Mouse (Mus musculus) hindbrain, embryonic 16.5 days (tissue): ENCODE measurements around the gene Rai1. TPM values are rescaled to one million over a fixed set of nuclear protein-coding genes. Genes with fewer than 3 reads are reported as not detected.
A peak's percentile ranks its signal among the peaks of the same experiment; 100 is the strongest.

Source experiments
- ATAC-seq: fragments of 200-750 bp; cut with Nextera tagmentation; 2 replicates; pipeline ENCODE4 v1.8.0; 2017; ENCODE audit warnings: moderate TSS enrichment, moderate library complexity
- H3K27ac ChIP-seq: fragments of 300-500 bp; sonication (generic); 2 replicates; pipeline ENCODE4 v1.5.1; 2014; ENCODE audit warnings: low read depth, mild to moderate bottlenecking, control low read depth, low read length, moderate library complexity
- H3K27me3 ChIP-seq: fragments of 300-500 bp; sonication (generic); replicated peaks from 2 replicates; pipeline ENCODE4 v1.6.1; 2014; ENCODE audit warnings: low read length; ENCODE audit not compliant: control insufficient read depth, insufficient read depth
- H3K36me3 ChIP-seq: fragments of 300-500 bp; sonication (generic); 2 replicates; pipeline ENCODE4 v1.6.1; 2014; ENCODE audit warnings: mild to moderate bottlenecking, low read length, moderate library complexity, mixed read lengths; ENCODE audit not compliant: control insufficient read depth, insufficient read depth
- H3K4me1 ChIP-seq: fragments of 300-500 bp; sonication (generic); 2 replicates; pipeline ENCODE4 v1.6.1; 2014; ENCODE audit warnings: low read depth, low read length; ENCODE audit not compliant: control insufficient read depth, insufficient read depth
- H3K4me2 ChIP-seq: fragments of 300-500 bp; sonication (generic); 2 replicates; pipeline ENCODE4 v1.6.1; 2014; ENCODE audit warnings: mild to moderate bottlenecking, low read length, control low read depth, moderate library complexity
- H3K4me3 ChIP-seq: fragments of 300-500 bp; sonication (generic); 2 replicates; pipeline ENCODE4 v1.5.1; 2014; ENCODE audit warnings: mild to moderate bottlenecking, low read length, control low read depth, moderate library complexity
- H3K9ac ChIP-seq: fragments of 300-500 bp; sonication (generic); 2 replicates; pipeline ENCODE4 v1.6.1; 2014; ENCODE audit warnings: low read depth, mild to moderate bottlenecking, control low read depth, low read length, moderate library complexity
- H3K9me3 ChIP-seq: fragments of 300-500 bp; sonication (generic); 2 replicates; pipeline ENCODE4 v1.6.1; 2014; ENCODE audit warnings: mild to moderate bottlenecking, low read length, moderate library complexity; ENCODE audit not compliant: control insufficient read depth
- whole genome bisulfite sequencing: fragments of 180-500 bp; shearing (Covaris S2); extraction: QIAGEN DNeasy Blood & Tissue Kit; methylation state at CpG from one replicate; pipeline ENCODE4 v1.1.7; 2014; 5-methylcytosine and 5-hydroxymethylcytosine counted together
- polyA plus RNA-seq: library from polyadenylated mRNA; unstranded; fragments of >200 nt; fragmentation: Nextera tagmentation; extraction: Ambion mirVana; gene quantifications from 2 replicates; pipeline ENCODE4 v1.2.1, GENCODE M21; 2015

Gene Rai1
- polyA plus RNA-seq, 1 experiment from 2014 or later, result 24.3 TPM

GRCm38 (mm10) chr11:60114296-60115023 lies 9.6 kb downstream of the Rai1 start:
- peaks cover 42% of the 10 kb centered on the region for H3K4me1 ChIP-seq
- no peaks in the 10 kb centered on the region for H3K27me3 ChIP-seq
- H3K27ac ChIP-seq, result peak overlapping the region; percentile 90
- H3K4me3 ChIP-seq, result peak overlapping the region; percentile 50
- peak overlapping the region; percentile 84 for H3K4me2 ChIP-seq
- no peaks in the 10 kb centered on the region for H3K9me3 ChIP-seq
- ATAC-seq, result peak; percentile 44
- peak overlapping the region; percentile 74 for H3K9ac ChIP-seq
- under 1% methylated on average over 18 of the region's 21 CpGs for WGBS
- no peaks in the 10 kb centered on the region for H3K36me3 ChIP-seq

GRCm38 (mm10) chr11:60115024-60115538 lies 10.3 kb downstream of the Rai1 start:
- 0% methylated on average over 28 of the region's 43 CpGs for WGBS
- H3K4me3 ChIP-seq, result peak overlapping the region; percentile 50
- ATAC-seq, result peak; percentile 94

GRCm38 (mm10) chr11:60115638-60116276 lies 10.9 kb downstream of the Rai1 start:
- H3K4me1 ChIP-seq, result peaks cover 39% of the 10 kb centered on the region
- peak overlapping the region; percentile 74 for H3K9ac ChIP-seq
- H3K27me3 ChIP-seq, result no peaks in the 10 kb centered on the region
- ATAC-seq, result no peak
- H3K4me2 ChIP-seq, result peak overlapping the region; percentile 84
- WGBS, result 35% methylated on average over 6 of the region's 6 CpGs
- peak overlapping the region; percentile 50 for H3K4me3 ChIP-seq
- peak overlapping the region; percentile 90 for H3K27ac ChIP-seq
- no peaks in the 10 kb centered on the region for H3K9me3 ChIP-seq
- no peaks in the 10 kb centered on the region for H3K36me3 ChIP-seq

More at GRCm38 (mm10) chr11:60115024-60115538, 10.3 kb downstream of the Rai1 start:
- Histone ChIP-seq H3K27ac (peak overlapping the region; percentile 90), H3K36me3 (no peaks in the 10 kb centered on the region), H3K9ac (peak overlapping the region; percentile 74), H3K9me3 (no peaks in the 10 kb centered on the region), H3K4me1 (peaks cover 39% of the 10 kb centered on the region), H3K4me2 (peak overlapping the region; percentile 84), H3K27me3 (no peaks in the 10 kb centered on the region)

GRCm38 (mm10) chr11:60120586-60121262 lies 15.9 kb downstream of the Rai1 start:
- H3K27ac ChIP-seq, result no peak overlapping the region
- 90% methylated on average over 2 of the region's 2 CpGs for WGBS
- H3K4me2 ChIP-seq, result no peak overlapping the region
- H3K9ac ChIP-seq, result no peak overlapping the region
- no peaks in the 10 kb centered on the region for H3K9me3 ChIP-seq
- ATAC-seq, result peak; percentile 25; the same call in 1 of the 2 replicates
- no peaks in the 10 kb centered on the region for H3K27me3 ChIP-seq
- H3K36me3 ChIP-seq, result no peaks in the 10 kb centered on the region
- H3K4me3 ChIP-seq, result no peak overlapping the region
- H3K4me1 ChIP-seq, result peaks cover 2% of the 10 kb centered on the region

- Histone ChIP-seq H3K9ac (no peak overlapping the region), H3K9me3 (no peaks in the 10 kb centered on the region)
Measured at GRCm38 (mm10) chr11:60122611-60123010, 17.8 kb downstream of the Rai1 start.

GRCm38 (mm10) chr11:60127048-60127447 lies 22.2 kb downstream of the Rai1 start:
- no peaks in the 10 kb centered on the region for H3K9me3 ChIP-seq
- no peak for ATAC-seq
- H3K9ac ChIP-seq, result no peak overlapping the region
- no peak overlapping the region for H3K4me2 ChIP-seq
- no peak overlapping the region for H3K27ac ChIP-seq
- H3K36me3 ChIP-seq, result no peaks in the 10 kb centered on the region
- H3K4me3 ChIP-seq, result no peak overlapping the region
- H3K4me1 ChIP-seq, result peaks cover 6% of the 10 kb centered on the region
- H3K27me3 ChIP-seq, result no peaks in the 10 kb centered on the region

More at GRCm38 (mm10) chr11:60122611-60123010, 17.8 kb downstream of the Rai1 start:
- Histone ChIP-seq H3K4me1 (peaks cover 6% of the 10 kb centered on the region), H3K27me3 (no peaks in the 10 kb centered on the region), H3K27ac (no peak overlapping the region), H3K4me3 (no peak overlapping the region), H3K4me2 (no peak overlapping the region), H3K36me3 (no peaks in the 10 kb centered on the region)
- ATAC-seq, result no peak

GRCm38 (mm10) chr11:60127863-60128512 lies 23.2 kb downstream of the Rai1 start:
- ATAC-seq, result no peak; the same call in 1 of the 2 replicates
- Histone ChIP-seq H3K27me3 (no peaks in the 10 kb centered on the region), H3K36me3 (no peaks in the 10 kb centered on the region), H3K4me2 (no peak overlapping the region), H3K4me3 (no peak overlapping the region), H3K4me1 (peaks cover 6% of the 10 kb centered on the region), H3K9me3 (no peaks in the 10 kb centered on the region), H3K9ac (no peak overlapping the region), H3K27ac (no peak overlapping the region)
- 60% methylated on average over 4 of the region's 4 CpGs for WGBS

- no peak for ATAC-seq
- Histone ChIP-seq H3K4me1 (peaks cover 6% of the 10 kb centered on the region), H3K4me3 (no peak overlapping the region), H3K36me3 (no peaks in the 10 kb centered on the region), H3K4me2 (no peak overlapping the region), H3K27me3 (no peaks in the 10 kb centered on the region), H3K9me3 (no peaks in the 10 kb centered on the region), H3K9ac (no peak overlapping the region), H3K27ac (no peak overlapping the region; the same call in 1 of the 2 replicates)
- 72% methylated on average over 6 of the region's 6 CpGs for WGBS
Measured at GRCm38 (mm10) chr11:60130516-60130915, 25.7 kb downstream of the Rai1 start.
